Mouse (Mus musculus): Measurements from ENCODE around the gene Cmip. TPM values are rescaled to one million over a fixed set of nuclear protein-coding genes. Genes with fewer than 3 reads are reported as not detected.

Cmip gene
- total and polyA plus RNA-seq, 3 experiments, result 17.0 to 71.8 TPM; not detected in 1

- peaks cover 0 to 2% of the 10 kb centered on the region in 2 experiments; a peak in 1 of 4 replicates for H3K36me3 ChIP-seq (ENCODE audit: control insufficient read depth in 1 of 2, insufficient read depth in 2 of 2, low read length in 2 of 2)
- DNase-seq (ENCODE audit: low read depth, low spot score), result peak; percentile 94
- H3K9me3 ChIP-seq (replicated peaks; ENCODE audit: insufficient read depth, low read length), result no peaks in the 10 kb centered on the region
- H3K27ac ChIP-seq (ENCODE audit: control insufficient read depth, low read depth, low read length), result no peak overlapping the region
- no peaks in the 10 kb centered on the region for H3K79me2 ChIP-seq (ENCODE audit: control insufficient read depth, insufficient read depth, low read length, poor library complexity)
- H3K9ac ChIP-seq (ENCODE audit: control insufficient read depth, low read depth, low read length, poor library complexity, severe bottlenecking), result peak overlapping the region; percentile 53; the same call in 1 of the 2 replicates
- no peaks in the 10 kb centered on the region for H3K27me3 ChIP-seq (ENCODE audit: control insufficient read depth in 1 of 2, insufficient read depth in 2 of 2, low read length in 2 of 2)
- peak overlapping the region in 1 of 2 experiments; percentile 47; a peak in 2 of 4 replicates for H3K4me3 ChIP-seq (ENCODE audit: control insufficient read depth in 1 of 2, insufficient read depth in 1 of 2, low read depth in 2 of 2, low read length in 2 of 2)
- H3K4me1 ChIP-seq (ENCODE audit: control insufficient read depth in 1 of 2, insufficient read depth in 2 of 2, low read length in 2 of 2), result peaks cover 5 to 17% of the 10 kb centered on the region in 2 experiments
- TF ChIP-seq CHD2 (IDR thresholded peaks at IDR 0.05; ENCODE audit: low read length) (no peak), NELFE (IDR thresholded peaks at IDR 0.05; ENCODE audit: low read depth, low read length) (no peak), MAX (IDR thresholded peaks at IDR 0.05; ENCODE audit: low read length) (no peak), EP300 (IDR thresholded peaks at IDR 0.05; ENCODE audit: low read depth in 1 of 2, low read length in 2 of 2) (no peak), KAT2A (conservative IDR thresholded peaks at IDR 0.05; ENCODE audit: low read depth, low read length) (no peak), ZKSCAN1 (IDR thresholded peaks at IDR 0.05; ENCODE audit: low read depth, low read length) (no peak), SMC3 (IDR thresholded peaks at IDR 0.05; ENCODE audit: low read depth, low read length) (peak; percentile 86), ETS1 (IDR thresholded peaks at IDR 0.05; ENCODE audit: low read depth, low read length) (no peak), TCF12 (IDR thresholded peaks at IDR 0.05; ENCODE audit: low read depth, low read length) (no peak), CHD1 (IDR thresholded peaks at IDR 0.05; ENCODE audit: low read depth, low read length) (no peak), GABPA (IDR thresholded peaks at IDR 0.05; ENCODE audit: low read depth, low read length) (no peak), MXI1 (IDR thresholded peaks at IDR 0.05; ENCODE audit: low read depth, low read length) (no peak), BHLHE40 (IDR thresholded peaks at IDR 0.05; ENCODE audit: borderline replicate concordance, low read depth, low read length) (no peak), JUND (IDR thresholded peaks at IDR 0.05; ENCODE audit: low read depth, low read length) (no peak), E2F4 (IDR thresholded peaks at IDR 0.05; ENCODE audit: borderline replicate concordance, low read depth, low read length) (no peak), RAD21 (IDR thresholded peaks at IDR 0.05; ENCODE audit: low read depth, low read length) (peak; percentile 92), MAFK (IDR thresholded peaks at IDR 0.05; ENCODE audit: borderline replicate concordance, low read depth, low read length) (no peak), UBTF (IDR thresholded peaks at IDR 0.05; ENCODE audit: borderline replicate concordance, insufficient read depth, low read depth, low read length) (no peak), ZNF384 (IDR thresholded peaks at IDR 0.05; ENCODE audit: low read depth, low read length) (no peak), POLR2A (IDR thresholded peaks at IDR 0.05; ENCODE audit: control insufficient read depth in 1 of 2, insufficient read depth in 1 of 2, low read depth in 1 of 2, low read length in 2 of 2, poor library complexity in 1 of 2) (no peak), TBP (IDR thresholded peaks at IDR 0.05; ENCODE audit: low read depth, low read length) (0 out of 2 replicates have a peak, but pooled peaks have one; percentile 12), POLR2AphosphoS2 (IDR thresholded peaks at IDR 0.05; ENCODE audit: low read length) (no peak), MYB (IDR thresholded peaks at IDR 0.05; ENCODE audit: low read depth, low read length) (no peak), USF1 (IDR thresholded peaks at IDR 0.05; ENCODE audit: low read depth, low read length) (no peak), USF2 (IDR thresholded peaks at IDR 0.05; ENCODE audit: borderline replicate concordance in 1 of 2, insufficient read depth in 1 of 2, low read depth in 1 of 2, low read length in 2 of 2) (no peak), ZC3H11A (IDR thresholded peaks at IDR 0.05; ENCODE audit: low read depth, low read length) (peak; percentile 80), MYC (IDR thresholded peaks at IDR 0.05; ENCODE audit: low read depth, low read length) (no peak), NRF1 (IDR thresholded peaks at IDR 0.05; ENCODE audit: insufficient read depth, low read depth, low read length, poor library complexity, severe bottlenecking) (no peak), HCFC1 (IDR thresholded peaks at IDR 0.05; ENCODE audit: low read depth, low read length) (no peak), SIN3A (IDR thresholded peaks at IDR 0.05; ENCODE audit: low read length) (peak; percentile 9; the same call in 1 of the 2 replicates), CTCF (IDR thresholded peaks at IDR 0.05 in 2 of 3, conservative IDR thresholded peaks at IDR 0.05 in 1 of 3; ENCODE audit: control insufficient read depth in 1 of 3, insufficient read depth in 1 of 3, low read depth in 2 of 3, low read length in 3 of 3, poor library complexity in 1 of 3, severe bottlenecking in 1 of 3) (peak; percentile 69 to 99 (median 94)), MEF2A (IDR thresholded peaks at IDR 0.05; ENCODE audit: extremely low read depth, insufficient replicate concordance, low read depth, low read length, poor library complexity, severe bottlenecking) (no peak), TAL1 (IDR thresholded peaks at IDR 0.05; ENCODE audit: low read length) (no peak), MAZ (IDR thresholded peaks at IDR 0.05; ENCODE audit: low read depth, low read length) (no peak), ELF1 (IDR thresholded peaks at IDR 0.05; ENCODE audit: low read depth, low read length) (peak; percentile 86), ZMIZ1 (IDR thresholded peaks at IDR 0.05; ENCODE audit: low read depth, low read length) (no peak), RCOR1 (IDR thresholded peaks at IDR 0.05; ENCODE audit: low read depth, low read length) (no peak), GATA1 (IDR thresholded peaks at IDR 0.05; ENCODE audit: low read depth, low read length) (no peak)
These were observed 218.1 kb downstream of the Cmip start for GRCm38 (mm10) chr8:117474944-117475343.

All from MEL (cell line).